Mouse (Mus musculus): ENCODE measurements at regions not wholly inside any gene's neighbourhood (a gene's known extent, or its start where the extent isn't known, plus 50 kb on each side); places are given as distances from the start of the nearest gene placed in this dataset.

- DNase-seq (ENCODE audit: low spot score), result no peak
- intact Hi-C loops (cut with DNase I), result no loop called here
Observed at GRCm38 (mm10) chr12:27150871-27151853, 191.2 kb downstream of the Sox11 start.

GRCm38 (mm10) chr12:27143310-27143709 is 199.1 kb downstream of the Sox11 start:
- intact Hi-C loops (cut with DNase I), result no loop called here
- DNase-seq (ENCODE audit: low spot score), result no peak

GRCm38 (mm10) chr12:27140335-27140702 is 202.1 kb downstream of the Sox11 start:
- DNase-seq (ENCODE audit: low spot score), result no peak
- intact Hi-C loops (cut with DNase I), result no loop called here

- DNase-seq (ENCODE audit: low spot score), result no peak
- intact Hi-C loops (cut with DNase I), result no loop called here
Observed at GRCm38 (mm10) chr12:27139683-27140334, 202.6 kb downstream of the Sox11 start.

GRCm38 (mm10) chr12:27138663-27139633 is 203.4 kb downstream of the Sox11 start:
- no peak for DNase-seq (ENCODE audit: low spot score)

GRCm38 (mm10) chr12:27135997-27136559 is 206.3 kb downstream of the Sox11 start:
- no peak for DNase-seq (ENCODE audit: low spot score)
- intact Hi-C loops (cut with DNase I), result no loop called here

More at GRCm38 (mm10) chr12:27138663-27139633, 203.4 kb downstream of the Sox11 start:
- intact Hi-C loops (cut with DNase I), result no loop called here

GRCm38 (mm10) chr12:27130544-27130943 is 211.8 kb downstream of the Sox11 start:
- intact Hi-C loops (cut with DNase I), result no loop called here
- DNase-seq (ENCODE audit: low spot score), result no peak

GRCm38 (mm10) chr12:27127054-27127605 is 215.2 kb downstream of the Sox11 start:
- intact Hi-C loops (cut with DNase I), result no loop called here

GRCm38 (mm10) chr12:27118581-27118980 is 223.8 kb downstream of the Sox11 start:
- no peak for DNase-seq (ENCODE audit: low spot score)
- intact Hi-C loops (cut with DNase I), result no loop called here

More at GRCm38 (mm10) chr12:27127054-27127605, 215.2 kb downstream of the Sox11 start:
- DNase-seq (ENCODE audit: low spot score), result no peak

GRCm38 (mm10) chr12:27115392-27115791 is 227.0 kb downstream of the Sox11 start:
- no peak for DNase-seq (ENCODE audit: low spot score)
- intact Hi-C loops (cut with DNase I), result no loop called here

GRCm38 (mm10) chr12:27104925-27105571 is 237.3 kb downstream of the Sox11 start:
- no peak for DNase-seq (ENCODE audit: low spot score)
- intact Hi-C loops (cut with DNase I), result no loop called here

- DNase-seq (ENCODE audit: low spot score), result no peak
- intact Hi-C loops (cut with DNase I), result no loop called here
Observed at GRCm38 (mm10) chr12:27102996-27103395, 239.4 kb downstream of the Sox11 start.

GRCm38 (mm10) chr12:27089206-27089605 is 253.2 kb downstream of the Sox11 start:
- DNase-seq (ENCODE audit: low spot score), result no peak
- intact Hi-C loops (cut with DNase I), result no loop called here

- intact Hi-C loops (cut with DNase I), result no loop called here
- DNase-seq (ENCODE audit: low spot score), result no peak
Observed at GRCm38 (mm10) chr12:27085890-27086289, 256.5 kb downstream of the Sox11 start.

- DNase-seq (ENCODE audit: low spot score), result no peak
- intact Hi-C loops (cut with DNase I), result no loop called here
Observed at GRCm38 (mm10) chr12:27083645-27084550, 258.5 kb downstream of the Sox11 start.

GRCm38 (mm10) chr12:27083089-27083488 is 259.3 kb downstream of the Sox11 start:
- intact Hi-C loops (cut with DNase I), result no loop called here
- no peak for DNase-seq (ENCODE audit: low spot score)

- intact Hi-C loops (cut with DNase I), result no loop called here
- DNase-seq (ENCODE audit: low spot score), result no peak
Observed at GRCm38 (mm10) chr12:27082624-27083023, 259.8 kb downstream of the Sox11 start.
